Mouse (Mus musculus) left cerebral cortex, postnatal 36 days (tissue): ENCODE results near the gene Hdac8. TPM values are rescaled to one million over a fixed set of nuclear protein-coding genes. Genes with fewer than 3 reads are reported as not detected.

Experiments
- DNase-seq, 2 experiments: peaks; one replicate each; pipeline ENCODE4 v3.0.0; 2021 to 2022; ENCODE audit warnings: low spot score in 2 of 2, mixed read lengths in 1 of 2
- intact Hi-C: fragments of 180-260 bp; cut with DNase I; formaldehyde crosslinking; loops from one replicate; pipeline ENCODE4 v1.15.1; 2025
- total RNA-seq, 2 experiments: library from RNA; stranded (reverse); gene quantifications; 2 replicates each; pipeline ENCODE4 v1.2.3; 2021

Gene Hdac8
- total RNA-seq, 2 experiments from 2014 or later = 12.7 to 17.8 TPM

DNA sequence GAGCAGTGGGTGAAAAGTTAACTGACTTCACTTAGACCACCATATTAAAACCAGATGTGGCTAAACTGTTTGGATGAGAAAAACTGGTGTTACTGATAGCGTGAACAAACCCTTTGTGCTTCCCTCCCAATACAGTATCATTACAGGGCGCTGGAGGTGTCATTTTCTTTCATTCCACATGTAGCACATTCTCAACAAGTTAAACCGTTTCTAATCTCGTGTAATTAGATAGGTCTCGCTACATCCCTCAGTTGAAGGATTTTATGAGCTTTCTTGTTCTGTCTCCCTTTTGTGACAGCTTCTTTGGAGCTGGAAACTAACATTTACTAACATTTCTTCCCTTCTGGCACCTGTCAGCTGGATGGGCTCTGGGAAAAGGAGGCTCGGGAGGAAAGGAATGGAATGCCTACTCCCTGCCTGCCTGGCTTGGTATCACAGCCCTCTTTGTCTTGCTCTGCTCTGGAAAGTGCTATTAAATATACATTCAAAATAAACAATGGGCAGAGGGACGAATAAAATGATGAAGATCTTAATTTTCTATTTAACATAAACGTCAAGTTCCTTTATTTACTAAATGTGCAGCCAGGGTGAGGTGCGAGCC lies 156.2 kb downstream of the Hdac8 start:
- no peak for DNase-seq
- intact Hi-C loops = loop anchor here (10.0 kb wide), 1 partner anchor 126 kb away; no protein-coding TSS in a partner anchor

DNA sequence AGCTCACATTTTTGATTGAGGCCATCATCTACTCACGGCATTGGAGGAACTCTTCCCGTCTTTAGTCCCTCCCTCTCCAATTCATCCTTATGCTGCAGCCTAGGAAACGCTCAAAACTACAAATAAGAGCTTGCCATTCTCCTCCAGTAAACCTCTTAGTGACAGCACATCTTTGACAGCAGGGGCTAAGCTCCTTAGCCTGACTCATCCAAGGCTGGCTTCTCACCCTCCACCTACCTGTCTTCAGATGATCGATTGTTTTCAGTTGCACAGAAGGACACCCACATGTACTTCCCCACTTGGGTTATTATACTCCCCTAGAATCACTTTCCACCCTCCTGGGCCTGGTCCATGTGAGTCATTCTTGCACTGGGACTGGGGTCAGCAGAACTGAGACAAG lies 163.5 kb downstream of the Hdac8 start:
- intact Hi-C loops = loop anchor here (10.0 kb wide), 1 partner anchor 133 kb away; no protein-coding TSS in a partner anchor
- peak in 1 of 2 experiments; percentile 10 for DNase-seq

DNA sequence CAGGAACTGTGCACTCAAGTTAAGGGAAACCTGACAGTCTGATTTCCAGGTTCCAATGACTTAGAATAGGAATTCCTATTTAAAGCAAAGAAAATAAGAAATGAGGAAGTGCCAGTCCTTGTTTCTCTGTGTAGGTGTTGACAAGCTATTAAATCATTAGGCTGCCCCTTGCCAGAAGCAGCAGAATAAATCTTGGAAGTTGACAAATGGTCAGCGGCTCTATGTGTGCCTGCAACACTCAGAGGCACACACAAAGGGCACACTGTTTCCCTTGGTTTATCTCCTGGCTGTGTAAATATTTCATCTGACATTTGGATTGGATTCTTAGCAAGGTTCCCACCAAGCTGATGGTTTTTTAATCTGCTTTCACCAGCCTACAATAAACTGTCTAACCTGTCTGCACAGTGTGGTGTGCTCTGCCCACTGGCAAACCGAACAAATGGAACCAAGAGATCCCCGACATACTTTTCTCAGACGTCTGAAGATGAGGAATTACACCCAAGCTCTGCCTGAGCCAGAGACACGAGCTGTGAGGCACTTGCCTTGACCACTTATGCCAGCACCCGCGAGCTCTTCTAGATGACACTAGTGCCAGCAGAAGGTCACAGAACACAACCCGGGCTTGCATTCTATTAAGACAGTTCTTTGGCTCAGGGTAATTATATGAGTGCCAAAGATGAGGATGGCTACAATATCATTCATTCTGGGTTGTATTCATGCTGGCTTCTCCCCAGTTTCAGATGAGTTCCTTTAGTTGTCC lies 165.6 kb downstream of the Hdac8 start:
- intact Hi-C loops = loop anchor here (10.0 kb wide), 1 partner anchor 135 kb away; no protein-coding TSS in a partner anchor
- no peak for DNase-seq

DNA sequence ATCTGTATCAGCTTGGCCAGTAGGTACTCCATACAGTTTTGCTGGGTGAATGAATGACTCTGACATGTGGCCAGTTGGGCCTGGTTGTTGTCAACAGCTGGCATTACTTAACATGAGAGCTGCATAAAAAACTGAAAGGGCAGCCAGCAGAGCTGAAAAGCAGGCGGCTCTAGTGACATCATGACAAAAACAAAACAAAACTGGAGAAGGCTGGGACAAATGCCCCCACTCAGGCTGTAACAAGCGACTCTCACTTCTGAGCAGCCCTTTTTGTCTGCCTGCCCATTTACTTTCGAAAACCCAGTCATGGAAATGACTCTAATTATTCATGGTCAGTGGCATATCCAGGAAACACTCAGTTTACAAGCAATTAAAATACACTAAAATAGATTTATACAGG lies 185.5 kb downstream of the Hdac8 start:
- intact Hi-C loops = no loop called here
- no peak for DNase-seq

DNA sequence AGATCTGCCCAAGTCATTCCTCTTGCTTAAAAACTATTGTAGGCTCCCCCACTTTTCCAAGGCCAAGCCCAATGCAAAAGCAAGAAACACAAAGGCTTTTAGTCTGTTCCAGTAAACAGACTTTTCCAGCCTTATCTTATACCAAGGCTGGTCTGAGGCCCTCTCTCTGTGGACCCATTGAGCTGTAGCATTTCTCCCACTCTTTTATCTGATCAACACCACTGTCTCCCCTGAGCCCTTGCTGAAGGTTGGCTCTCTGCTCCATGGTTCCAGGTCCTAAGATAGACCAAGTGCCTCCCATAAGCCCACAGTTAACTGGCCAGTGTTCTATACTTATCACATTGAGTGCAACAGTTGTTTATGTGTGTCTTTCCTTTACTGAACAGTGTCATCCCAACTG lies 185.9 kb downstream of the Hdac8 start:
- no peak for DNase-seq
- intact Hi-C loops = no loop called here

DNA sequence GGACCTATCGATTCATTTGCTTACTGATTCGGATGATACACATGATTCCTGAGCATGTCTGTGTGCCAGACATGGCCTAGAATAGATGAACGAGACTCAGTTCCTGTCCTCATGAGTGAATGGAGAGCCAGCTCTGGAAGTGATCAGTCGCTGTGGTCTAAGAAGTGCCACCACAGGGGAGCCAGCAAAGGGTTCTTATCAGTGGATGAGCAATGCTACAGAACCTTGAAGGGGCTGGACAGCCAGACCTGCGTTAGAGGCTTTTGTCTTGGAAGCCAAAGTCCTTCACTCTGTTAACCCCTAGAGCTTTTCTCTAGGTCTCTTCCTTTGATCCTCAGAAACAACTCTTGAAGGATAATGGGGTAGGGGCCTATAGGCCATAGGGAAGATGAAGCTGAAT lies 186.4 kb downstream of the Hdac8 start:
- DNase-seq = no peak
- intact Hi-C loops = no loop called here

DNA sequence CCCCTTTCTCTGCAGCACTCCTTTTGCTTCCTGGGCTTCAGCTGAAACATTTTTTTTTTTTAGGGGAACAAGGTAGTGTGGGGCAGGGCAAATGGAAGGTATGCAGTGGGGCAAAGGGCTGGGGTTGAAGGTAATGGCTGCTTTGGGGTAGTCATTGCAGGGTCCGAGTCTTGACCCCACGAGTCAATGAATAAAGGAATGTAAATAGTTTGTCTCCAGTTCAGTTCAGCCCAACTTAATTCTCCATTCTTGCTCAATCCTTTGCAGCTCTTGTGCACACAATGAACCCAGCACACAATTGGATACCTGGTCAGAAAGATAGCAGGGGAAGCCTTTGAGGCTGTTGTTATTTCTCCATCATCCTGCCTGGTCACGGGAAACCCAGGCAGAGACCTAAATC lies 194.0 kb downstream of the Hdac8 start:
- intact Hi-C loops = no loop called here
- no peak for DNase-seq

DNA sequence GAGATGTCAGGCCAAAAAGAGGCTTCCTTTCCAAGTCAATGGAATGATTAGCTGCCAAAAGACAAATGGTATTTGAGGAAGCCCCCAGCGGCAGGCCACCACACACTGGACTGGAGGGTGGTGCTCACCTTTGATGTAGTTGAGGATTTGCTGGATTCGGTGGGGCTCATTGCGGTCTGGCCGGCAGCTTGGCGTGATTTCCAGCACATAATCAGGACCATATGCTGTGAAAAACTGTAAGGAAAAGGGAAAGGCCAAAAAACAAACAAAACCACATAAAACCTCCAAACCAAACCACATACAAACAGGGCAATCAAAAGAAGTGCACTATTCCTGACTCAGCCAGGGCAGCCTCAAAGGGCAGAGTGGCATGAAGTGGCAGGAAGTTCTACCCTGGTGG lies 197.6 kb downstream of the Hdac8 start:
- intact Hi-C loops = no loop called here
- no peak for DNase-seq

DNA sequence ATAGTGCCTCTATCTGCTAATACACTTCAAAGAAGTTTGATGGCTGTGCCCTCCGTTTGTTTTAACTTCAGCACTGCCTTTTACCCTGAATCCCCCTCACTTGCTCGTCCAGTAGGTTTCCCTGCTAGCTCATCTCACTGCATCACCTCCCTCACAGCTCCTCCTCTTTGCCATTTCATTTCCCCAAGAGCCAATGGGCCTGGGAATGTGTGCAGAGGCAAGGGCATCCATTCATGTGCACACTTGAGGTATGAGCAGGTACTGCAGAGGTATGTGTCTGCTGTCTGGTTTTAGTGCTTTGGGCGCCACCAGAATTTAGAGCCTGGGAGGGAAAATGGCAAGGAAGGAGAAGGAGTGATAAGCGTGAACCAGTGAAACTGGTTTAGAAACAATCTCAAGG lies 199.4 kb downstream of the Hdac8 start:
- DNase-seq = no peak
- intact Hi-C loops = no loop called here

DNA sequence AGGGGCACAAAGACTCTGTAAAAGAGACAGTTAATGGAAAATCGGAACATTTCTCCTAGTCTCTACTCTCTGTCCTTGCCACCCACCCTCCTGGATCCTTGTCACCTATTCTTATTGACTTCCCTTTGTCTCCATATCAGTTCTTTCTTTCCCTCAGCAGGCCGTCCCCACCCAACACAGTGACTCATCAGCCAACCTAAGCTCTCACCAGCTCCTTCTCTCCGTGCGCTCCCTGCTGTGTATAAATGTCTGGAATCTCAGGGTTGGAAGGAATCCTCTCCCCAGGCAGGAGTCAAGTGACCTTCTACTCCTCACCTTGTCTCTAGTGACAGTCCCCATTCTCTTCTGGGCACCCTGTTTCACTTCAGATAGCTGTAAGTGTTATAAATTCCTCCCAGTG lies 200.2 kb downstream of the Hdac8 start:
- no peak for DNase-seq
- intact Hi-C loops = no loop called here

DNA sequence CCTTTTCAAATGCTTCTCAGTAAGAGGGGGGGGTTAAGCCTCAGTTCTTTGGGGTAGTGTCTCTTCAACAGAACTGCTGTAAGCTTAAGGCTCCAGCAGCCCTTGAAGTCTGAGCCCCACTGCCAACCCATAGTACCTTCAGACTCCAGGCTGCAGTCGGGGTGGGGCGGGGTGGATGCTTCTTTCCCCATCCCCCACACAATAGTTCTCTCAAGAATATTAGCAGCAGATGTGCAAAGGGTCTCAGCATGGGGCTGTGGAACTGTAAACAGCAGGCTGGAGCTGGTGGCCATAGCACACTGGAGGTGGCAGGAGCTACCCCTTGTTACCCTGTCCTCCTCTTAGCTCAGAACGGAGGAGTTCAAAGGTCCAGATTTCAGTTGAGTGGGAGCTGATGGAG lies 202.7 kb downstream of the Hdac8 start:
- intact Hi-C loops = no loop called here
- no peak for DNase-seq

DNA sequence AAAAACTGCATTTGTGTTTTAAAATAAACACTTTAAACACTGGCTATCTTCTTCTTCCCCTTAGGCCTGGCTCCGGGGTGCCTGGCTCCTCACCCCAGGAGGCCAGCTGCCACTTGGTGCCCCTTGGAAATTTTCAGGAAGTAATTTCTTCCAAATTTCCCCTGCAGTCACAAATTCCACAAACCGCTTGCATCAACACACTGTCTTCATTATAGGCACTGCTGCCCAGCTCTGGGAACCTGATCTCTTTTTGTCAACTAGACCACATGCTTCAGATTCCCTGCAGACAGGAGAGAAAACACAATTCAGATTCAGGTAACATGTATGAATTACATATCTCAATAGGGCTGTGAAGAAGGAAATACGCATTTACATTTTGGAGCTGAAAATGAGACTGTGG lies 220.3 kb downstream of the Hdac8 start:
- intact Hi-C loops = no loop called here
- no peak for DNase-seq

DNA sequence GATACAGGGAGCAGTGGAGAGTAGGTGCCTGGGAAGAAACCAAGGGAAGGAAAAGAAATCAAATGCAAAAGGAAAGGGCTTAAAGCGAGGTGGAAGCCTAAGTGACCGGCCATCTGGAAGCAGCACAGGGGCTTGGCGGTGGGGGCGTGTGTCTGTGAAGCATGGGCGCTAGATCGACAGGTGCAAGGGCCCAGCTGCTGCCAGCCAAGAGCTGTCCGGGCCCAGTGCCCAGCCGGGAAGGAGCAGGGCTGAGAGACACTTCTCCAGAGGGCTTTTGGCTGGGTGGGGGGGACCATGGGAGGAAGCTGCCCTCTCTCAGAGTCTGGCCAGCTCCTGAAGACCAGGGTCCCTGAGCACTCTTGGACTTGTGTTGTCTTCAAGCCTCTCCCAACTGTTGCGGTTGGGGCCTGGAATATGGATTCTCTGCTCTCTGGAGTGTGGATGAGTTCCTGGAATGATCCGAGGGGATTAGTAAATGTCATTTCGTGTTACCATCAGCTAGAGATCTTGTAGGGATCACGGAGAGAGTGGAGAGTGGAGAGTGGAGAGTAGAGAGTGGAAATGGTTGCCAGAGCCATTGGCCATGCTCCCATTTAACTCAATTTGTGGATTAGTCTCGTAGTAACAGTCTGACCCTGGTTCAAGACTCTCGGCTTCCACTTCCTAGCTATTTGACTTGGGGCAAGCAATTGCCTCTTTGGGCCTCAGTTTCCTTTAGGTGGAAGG lies 242.4 kb downstream of the Hdac8 start:
- intact Hi-C loops = no loop called here
- DNase-seq = no peak

DNA sequence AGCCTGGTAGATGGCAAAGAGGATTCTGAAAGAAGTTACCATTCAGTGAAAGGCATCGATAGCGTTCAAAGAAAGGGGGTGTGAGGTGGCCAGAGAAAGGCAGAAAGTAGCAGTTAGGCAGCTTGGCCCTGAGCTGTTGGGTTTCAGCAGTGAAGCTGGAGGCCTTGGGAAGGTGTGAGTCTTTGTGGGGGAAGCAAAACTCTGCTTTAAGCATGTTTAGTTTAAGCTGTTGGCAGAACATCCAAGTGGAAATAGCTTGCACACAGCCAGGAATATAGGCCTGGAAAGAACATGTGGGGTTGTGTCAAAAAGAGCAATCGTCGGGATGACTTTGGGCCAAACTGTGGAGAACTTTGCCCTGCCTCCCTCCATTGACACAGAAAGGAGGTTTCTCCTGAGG lies 245.4 kb downstream of the Hdac8 start:
- intact Hi-C loops = no loop called here

DNA sequence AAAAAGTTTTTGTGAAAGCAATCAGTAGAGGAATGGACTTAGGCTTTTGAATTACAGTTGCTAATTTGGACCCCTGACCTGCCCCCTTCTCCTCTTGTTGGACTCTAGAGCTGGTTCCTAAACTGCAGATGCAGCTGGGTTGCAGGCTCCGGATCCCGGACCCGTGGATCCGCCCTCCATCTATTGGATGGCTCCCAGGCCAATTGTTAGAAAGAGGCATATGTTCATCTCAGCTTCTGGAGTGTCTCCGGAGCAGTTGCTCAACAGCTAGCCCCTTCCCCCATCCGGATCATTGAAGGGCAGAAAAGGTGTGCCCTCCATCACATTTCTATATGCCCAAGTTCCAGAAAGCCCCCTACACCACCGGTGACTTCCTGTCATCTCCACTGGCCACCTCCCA lies 251.3 kb downstream of the Hdac8 start:
- intact Hi-C loops = no loop called here
- DNase-seq = peak; percentile 11 to 15

More for the DNA sequence above, 245.4 kb downstream of the Hdac8 start:
- no peak for DNase-seq

DNA sequence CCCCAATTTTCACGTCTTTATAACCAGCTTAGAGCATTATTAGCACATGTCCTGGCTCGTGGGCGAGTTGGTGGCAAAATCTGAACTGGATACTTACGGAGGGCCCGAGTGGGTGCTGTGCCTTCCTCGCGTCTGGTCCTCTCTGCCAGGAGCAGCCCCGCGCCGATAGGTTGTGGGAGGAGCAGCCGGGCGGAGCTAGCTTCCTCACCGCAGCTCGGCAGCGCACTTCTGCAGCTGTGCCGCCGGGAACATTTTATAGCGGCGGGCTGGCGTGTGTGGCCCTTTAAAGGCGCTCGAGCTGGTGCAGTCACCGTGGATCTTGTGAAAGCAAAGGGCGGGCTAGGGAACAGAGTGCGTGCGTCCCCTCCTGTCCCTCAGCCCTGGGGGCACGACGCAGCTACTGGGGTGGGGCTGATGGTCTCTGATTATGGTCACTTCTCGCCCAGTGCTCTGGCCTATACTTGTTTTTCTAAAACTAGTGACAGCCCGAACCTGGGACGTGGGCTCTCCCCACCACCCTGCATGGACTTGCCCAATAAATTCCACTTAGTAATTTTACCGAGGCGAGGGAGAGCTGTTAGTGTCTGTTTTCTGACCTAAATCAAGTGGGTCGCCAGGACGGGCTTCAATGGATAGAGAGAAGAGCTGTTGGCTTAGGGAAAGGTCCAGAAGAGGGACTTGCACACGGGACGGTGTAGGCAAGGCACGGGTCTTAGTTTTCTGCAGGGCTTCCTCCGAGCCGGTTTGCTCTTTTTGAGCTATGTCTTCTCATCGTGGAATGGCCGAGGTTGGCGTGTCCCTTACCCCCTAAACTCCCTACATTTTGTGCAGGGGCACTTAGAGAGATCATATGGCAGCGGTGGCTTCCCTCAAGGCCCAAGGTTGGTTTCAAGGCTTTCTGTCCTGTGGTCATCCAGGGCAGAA lies 253.0 kb downstream of the Hdac8 start, which contains the start of gene Cited1:
TSS of gene Cited1 (minus strand) at position 245 of the 924 bp plus-strand sequence.
- intact Hi-C loops = no loop called here
- DNase-seq = peak; percentile 43 to 52

DNA sequence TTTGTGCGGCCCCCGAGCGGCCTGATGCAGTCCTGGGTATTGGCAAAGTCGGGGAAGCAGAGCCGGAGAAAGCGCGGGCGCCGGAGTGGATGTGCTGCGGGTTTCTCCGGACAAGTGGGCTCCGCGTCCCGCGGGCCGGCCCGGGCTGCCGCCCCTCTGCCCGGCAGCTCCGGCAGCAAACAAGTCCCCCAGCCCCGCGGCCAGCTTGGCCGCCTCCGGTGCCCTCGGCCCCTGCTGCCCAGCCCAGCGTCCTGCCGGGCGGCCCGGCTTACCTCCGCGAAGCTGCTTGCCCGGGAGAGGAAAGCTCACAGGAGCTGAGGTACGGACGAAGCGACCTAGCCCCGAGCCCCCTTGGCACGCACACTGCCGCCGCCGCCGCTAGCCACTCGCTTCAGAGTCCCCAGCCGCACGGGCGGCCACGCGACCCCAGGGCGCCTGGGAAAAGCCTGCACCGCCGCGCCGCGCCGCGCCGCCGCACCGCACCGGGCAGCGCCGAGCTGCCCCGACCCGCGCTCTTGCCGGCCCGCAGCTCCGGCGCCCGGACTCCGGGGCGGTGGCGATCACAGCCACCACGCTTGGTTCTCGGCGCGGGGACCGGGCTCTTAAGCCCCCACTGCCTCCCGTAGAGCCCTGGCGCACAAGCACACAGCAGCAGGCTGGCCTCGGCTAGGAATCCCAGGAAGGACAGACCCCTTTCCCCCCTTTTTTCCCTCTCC lies 253.8 kb downstream of the Hdac8 start:
- peak; percentile 6 to 7 for DNase-seq
- intact Hi-C loops = no loop called here

DNA sequence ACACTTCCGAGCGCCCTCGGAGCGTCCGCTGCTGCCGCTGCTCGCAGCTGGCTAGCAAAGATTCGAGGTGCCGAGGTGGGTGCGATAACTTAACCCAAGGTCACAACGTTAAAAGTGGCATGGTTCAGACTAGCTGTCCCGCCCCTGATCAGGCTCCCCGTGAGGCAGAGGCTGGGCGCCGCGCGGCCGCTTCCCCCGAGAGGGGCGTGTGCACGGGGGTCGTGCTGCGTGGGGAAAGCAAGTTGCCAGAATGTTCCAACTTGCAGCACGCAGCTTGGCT lies 254.3 kb downstream of the Hdac8 start:
- intact Hi-C loops = no loop called here
- no peak for DNase-seq
